Mouse (Mus musculus): ENCODE results near the gene Ak6.

Ak6 gene

DNA sequence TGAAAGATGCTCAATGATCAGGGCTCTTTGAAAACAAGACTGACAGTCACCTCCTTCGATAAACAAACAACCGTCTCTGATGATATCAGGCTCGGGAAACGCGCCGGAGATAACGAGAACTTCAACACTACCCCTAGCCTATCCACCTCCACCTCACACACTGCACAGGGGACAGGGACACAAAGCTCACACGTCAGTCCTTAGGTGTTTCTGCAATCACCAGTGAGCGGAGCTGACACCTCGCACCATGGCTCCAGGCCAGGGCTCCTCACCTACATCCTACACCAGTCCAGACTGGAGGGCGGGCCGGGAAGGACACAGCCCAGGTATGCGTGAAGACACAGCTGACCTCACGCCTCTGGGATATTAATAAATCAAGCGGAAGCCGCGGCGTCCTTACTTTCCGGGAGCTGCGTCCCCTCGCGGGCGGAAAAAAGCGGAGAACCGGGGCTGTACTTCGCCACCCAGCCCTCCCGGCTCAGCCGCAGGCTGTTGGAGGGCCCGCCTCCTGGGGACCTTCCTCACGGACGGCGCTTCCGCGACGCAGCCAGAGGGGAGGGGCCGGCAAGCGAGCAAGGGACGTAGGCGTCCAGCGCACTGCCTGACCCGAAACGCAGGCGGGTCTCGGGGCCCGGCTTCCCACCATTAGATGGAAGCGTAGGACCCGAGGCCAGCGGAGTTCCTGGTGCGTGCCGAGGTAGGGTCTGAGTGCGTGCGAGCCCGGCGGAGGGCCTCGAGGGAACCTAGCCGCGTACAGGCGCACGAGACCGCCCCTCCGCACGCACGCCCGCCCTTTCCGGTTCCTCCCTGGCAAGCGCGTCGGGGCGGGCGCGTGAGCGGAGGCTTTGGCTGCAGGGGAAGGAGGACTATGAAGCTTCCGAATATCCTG is at the start of gene Ak6, which contains the start of gene Rad17:
Ak6 (plus strand) TSS at position 430 of the 889 bp plus-strand sequence.
Rad17 (minus strand) TSS at position 502 of the 889 bp plus-strand sequence.
- peak; percentile 94 for DNase-seq

DNA sequence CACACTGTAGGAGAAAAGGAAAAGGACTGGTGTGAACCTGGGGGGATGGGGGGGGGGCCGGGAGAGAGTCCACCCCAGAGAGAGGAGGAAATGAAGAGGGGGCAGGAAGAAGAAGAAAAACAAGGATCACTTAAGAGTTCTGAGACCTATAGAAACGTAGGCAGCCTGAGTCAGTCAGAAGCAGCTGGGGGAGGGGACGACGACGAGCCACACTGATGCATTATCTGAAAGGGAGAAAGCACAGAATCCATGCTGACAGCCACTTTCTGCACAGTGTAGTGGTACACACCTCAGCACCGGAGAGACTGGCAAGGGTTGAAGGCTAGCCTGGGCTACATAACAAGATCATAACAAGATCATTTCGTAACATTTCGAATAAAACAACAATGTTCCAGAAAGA is 49.7 kb upstream of the Ak6 start:
- DNase-seq, result no peak

DNA sequence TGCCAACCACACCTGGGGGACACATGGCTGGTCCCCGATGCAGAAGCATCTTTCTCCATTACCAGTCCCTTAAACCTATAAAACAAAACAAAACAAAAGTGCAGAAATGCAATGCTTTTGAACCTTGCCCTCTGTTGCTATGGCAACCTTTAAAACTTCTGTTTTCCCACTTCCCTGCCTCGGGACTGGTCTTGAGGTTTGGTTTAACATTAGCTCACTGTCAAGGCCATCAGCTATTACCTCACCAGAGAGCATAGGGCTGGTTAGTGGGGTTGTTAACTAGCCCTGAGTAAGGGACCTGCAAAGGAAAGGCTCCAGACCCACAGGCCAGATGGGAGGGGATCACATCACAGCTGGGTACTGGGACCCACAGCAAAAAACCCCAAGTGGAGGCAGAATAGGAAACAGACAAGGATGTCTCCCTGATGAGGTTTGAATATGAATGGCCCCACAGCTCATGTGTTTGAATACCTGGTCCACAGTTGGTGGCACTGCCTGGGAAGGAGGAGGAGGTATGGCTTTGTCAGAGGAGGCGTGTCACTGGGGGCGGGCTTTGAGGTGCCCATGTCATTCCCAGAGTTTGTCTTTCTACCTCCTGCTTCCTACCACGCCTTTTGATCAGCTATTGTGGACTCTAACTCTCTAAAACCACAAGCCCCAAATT is 48.4 kb upstream of the Ak6 start:
- DNase-seq, result no peak

DNA sequence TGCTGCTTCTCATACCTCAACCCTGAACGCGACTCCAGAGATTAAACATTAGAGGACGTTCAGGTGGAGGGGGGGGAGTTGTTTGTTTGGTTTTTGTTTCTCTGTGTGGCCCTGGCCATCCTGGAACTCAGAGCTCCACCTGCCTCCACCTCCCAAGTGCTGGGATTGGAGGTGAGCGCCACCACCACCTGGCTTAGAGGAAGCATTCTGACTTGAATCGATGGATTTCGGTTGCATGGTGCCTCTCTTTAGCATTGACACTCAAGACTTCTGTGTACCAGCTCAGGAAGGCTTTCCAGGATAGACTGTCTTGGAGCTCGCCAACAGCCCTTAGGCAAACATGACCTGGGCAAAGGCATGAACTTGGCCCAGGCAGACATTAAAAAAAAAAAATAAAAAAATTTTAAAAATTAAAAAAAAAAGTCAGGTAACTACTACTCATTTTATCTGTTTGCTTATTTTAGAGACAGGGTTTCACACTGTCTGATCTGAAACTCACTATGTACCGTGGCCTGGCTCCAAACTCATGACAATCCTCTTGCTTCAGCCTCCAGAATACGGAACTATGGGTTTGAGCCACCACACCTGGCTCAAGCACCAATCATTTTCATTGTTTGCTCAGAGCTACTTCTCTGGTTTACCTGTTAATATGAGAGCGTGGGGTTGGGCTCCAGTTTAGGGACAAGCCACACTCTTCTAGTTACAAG is 47.6 kb upstream of the Ak6 start:
- DNase-seq, result no peak

- DNase-seq, result no peak
Measured at GRCm38 (mm10) chr13:100603738-100604095, 47.1 kb upstream of the Ak6 start.

DNA sequence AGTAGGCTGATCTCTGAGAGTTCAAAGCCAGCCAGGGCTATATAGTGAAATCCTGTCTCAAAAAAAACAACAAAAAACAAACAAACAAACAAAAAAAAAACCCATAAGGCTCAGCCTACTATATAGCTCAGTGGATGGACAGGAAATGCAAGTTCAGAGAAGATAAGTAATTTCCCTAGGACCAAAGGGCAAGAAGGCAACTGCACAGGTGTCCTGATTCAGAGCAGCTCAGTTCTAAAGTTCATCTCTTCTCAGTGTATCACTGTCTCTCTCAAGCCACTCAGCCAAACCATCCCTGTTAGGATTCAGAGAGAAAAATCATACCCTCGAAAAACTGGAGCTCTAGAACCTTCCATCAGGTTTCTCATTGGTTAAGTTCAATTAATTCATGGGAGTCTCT is 44.9 kb upstream of the Ak6 start:
- DNase-seq, result no peak

DNA sequence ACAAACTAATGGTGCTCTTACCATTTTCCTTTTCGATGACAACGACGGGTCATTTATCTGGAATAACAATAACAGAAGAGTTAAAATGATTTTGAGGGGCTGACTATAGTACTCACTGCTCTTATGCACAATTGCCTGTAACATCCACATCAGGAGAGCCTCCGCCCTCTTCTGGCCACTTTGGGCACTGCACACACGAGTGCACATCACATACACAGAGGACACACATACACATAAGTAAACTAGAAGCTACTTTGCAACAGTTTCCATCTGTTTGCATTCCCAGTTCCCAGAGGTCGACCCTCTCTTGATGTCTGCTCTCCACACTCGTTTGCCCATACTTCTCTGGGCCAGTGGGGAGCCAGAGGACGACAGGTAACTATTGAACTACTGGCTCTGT is 43.0 kb upstream of the Ak6 start:
- no peak for DNase-seq

GRCm38 (mm10) chr13:100611266-100611665 is 39.5 kb upstream of the Ak6 start:
- no peak for DNase-seq

DNA sequence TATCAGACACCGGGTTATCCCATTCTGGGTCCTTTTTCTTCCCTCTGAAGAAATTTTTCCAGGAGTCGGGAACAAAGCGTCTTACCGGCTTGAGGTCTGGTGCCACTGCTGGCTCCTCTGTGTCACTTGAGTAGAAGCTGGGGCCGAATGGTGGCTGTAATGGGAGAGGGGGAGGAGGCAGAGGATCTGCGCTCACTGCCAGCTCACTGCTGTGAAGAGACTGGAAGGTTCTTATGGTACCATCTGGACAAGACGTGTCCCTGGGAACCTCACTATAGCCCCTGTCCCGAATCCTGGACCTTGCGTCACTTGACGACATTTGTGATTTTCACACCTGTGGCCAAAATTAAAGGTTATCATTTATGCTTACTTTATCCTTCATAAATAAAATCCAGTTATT is 38.5 kb upstream of the Ak6 start:
- DNase-seq, result no peak

DNA sequence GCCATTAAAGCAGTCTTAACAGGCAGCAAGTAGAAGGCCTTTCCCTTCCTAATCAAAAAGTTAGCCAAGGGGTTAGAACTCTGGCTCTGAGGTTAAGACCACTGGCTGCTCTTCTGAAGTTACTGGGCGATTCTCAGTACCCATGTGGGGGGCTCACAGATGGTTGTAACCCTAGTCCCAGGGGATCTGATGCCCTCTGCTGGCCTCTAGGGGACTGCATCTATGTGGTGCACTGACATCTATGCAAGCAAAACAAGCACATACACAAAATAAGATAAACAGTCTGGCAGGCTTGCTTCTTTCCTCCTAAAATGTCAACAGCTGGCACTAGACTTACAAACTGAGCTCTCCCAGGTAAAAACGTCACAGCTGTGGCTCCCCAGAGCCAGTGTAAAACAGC is 37.9 kb upstream of the Ak6 start:
- DNase-seq, result no peak

- peak; percentile 40 for DNase-seq
Measured at GRCm38 (mm10) chr13:100616181-100617087, 34.3 kb upstream of the Ak6 start, which contains the start of gene Marveld2. TSS of gene Marveld2 (minus strand) at chr13:100616971.

DNA sequence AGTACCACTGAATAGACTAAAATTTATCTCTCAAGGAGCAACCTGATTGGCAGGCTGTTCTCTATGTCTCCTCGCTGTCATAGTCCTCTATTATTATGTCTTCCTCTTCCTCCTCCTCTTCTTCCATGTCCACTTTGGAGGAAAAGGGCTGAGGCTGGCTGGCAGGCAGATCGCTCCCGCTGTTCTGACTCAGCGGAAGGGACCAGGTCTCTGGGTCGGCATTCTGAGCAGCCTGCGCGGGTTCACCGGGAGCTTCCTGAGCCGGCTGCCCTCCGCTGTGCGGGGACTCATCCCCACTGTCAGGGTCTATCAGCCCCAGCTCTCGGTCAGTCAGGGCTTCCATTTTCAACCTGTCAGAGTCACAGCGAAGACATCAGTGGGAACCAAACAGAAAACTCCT is 33.2 kb upstream of the Ak6 start:
- no peak for DNase-seq

- DNase-seq, result no peak
Measured at GRCm38 (mm10) chr13:100622241-100622640, 28.5 kb upstream of the Ak6 start.

DNA sequence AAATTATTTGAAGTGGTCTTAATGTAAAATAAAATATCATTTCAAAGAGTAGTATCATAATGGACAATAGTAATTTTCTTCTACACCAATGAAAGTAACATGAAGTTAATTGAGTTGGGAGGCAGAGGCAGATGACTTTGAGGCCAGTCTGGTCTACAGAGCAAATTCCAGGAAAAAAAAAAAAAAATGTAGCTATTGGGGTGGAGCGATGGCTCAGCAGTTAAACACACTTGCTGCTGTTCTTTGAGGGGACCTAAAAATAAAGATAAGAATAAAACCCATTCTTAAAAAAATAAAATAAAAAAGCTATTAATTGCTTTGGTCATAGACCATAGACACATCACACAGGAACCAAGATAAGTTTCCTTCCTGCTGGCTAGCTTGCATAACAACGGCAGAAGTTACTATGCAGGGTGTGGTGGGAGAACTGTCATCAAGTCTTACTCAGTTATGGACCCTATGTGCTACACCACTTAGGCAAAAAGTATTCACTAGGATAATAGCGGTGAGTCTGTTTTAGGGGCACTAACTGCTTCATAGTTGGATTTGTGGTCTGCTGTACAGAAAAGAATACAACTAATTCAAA is 16.6 kb upstream of the Ak6 start:
- DNase-seq, result no peak

- DNase-seq, result no peak
Measured at GRCm38 (mm10) chr13:100642471-100643209, 8.1 kb upstream of the Ak6 start.

- DNase-seq, result no peak
Measured at GRCm38 (mm10) chr13:100648223-100648622, 2.6 kb upstream of the Ak6 start.

- no peak for DNase-seq
Measured at GRCm38 (mm10) chr13:100651439-100652186, 834 bp downstream of the Ak6 start, which contains the start of gene Taf9. TSS of gene Taf9 (plus strand) at chr13:100651579.

- DNase-seq, result no peak
Measured at GRCm38 (mm10) chr13:100658091-100658490, 7.3 kb downstream of the Ak6 start.

DNA sequence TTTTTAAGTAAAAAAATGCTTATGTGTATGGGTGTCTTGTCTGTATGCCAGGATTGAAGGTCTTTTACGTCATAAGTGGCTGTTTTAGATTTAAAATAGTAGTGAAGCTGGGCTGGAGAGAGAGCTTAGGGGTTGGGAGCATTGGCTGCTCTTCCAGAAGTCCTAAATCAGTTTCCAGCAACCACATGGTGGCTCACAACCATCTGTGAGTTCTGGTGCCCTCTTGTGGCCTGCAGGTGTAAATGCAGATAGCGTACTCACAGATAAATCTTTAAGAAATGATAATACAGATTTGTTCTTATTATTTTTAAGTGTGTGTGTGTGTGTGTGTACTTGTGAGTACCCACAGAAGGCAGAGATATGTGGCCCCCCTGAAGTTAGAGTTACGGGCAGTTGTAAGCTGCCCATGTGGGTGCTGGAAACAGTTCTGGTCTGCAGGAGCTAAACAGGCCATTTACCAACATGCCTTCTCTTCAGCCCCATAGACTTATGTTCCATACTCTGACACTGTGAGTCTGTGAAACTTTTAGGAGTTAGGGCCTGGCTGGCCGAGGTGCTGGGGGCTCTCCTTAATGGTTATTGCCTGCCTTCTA is 9.2 kb downstream of the Ak6 start:
- DNase-seq, result peak; percentile 49
